Mouse (Mus musculus) hindbrain, embryonic 11.5 days (tissue): ENCODE results near the gene Nprl2. TPM values are rescaled to one million over a fixed set of nuclear protein-coding genes. Genes with fewer than 3 reads are reported as not detected.

Experiments
- ATAC-seq: fragments of 200-750 bp; cut with Nextera tagmentation; 2 replicates; pipeline ENCODE4 v1.8.0; 2017; ENCODE audit warnings: mild to moderate bottlenecking, moderate TSS enrichment, moderate library complexity; ENCODE audit not compliant: low FRiP score
- DNase-seq: peaks from one replicate; pipeline ENCODE4 v3.0.0-alpha.2; 2015; ENCODE audit warnings: low spot score
- H3K27ac ChIP-seq: fragments of 300-500 bp; sonication (generic); 2 replicates; pipeline ENCODE4 v1.5.1; 2014; ENCODE audit warnings: mild to moderate bottlenecking, low read depth, low read length
- H3K27me3 ChIP-seq: fragments of 300-500 bp; sonication (generic); 2 replicates; pipeline ENCODE4 v1.6.1; 2014; ENCODE audit warnings: mild to moderate bottlenecking, low read length, moderate library complexity, mixed read lengths; ENCODE audit not compliant: control insufficient read depth, insufficient read depth
- H3K36me3 ChIP-seq: fragments of 300-500 bp; sonication (generic); 2 replicates; pipeline ENCODE4 v1.6.1; 2014; ENCODE audit warnings: mild to moderate bottlenecking, low read length, moderate library complexity, mixed read lengths; ENCODE audit not compliant: control insufficient read depth, insufficient read depth
- H3K4me1 ChIP-seq: fragments of 300-500 bp; sonication (generic); replicated peaks from 2 replicates; pipeline ENCODE4 v1.6.1; 2014; ENCODE audit warnings: low read length, mixed read lengths; ENCODE audit not compliant: control insufficient read depth, insufficient read depth
- H3K4me2 ChIP-seq: fragments of 300-500 bp; sonication (generic); replicated peaks from 2 replicates; pipeline ENCODE4 v1.6.1; 2014; ENCODE audit warnings: mild to moderate bottlenecking, low read depth, low read length
- H3K4me3 ChIP-seq: fragments of 300-500 bp; sonication (generic); 2 replicates; pipeline ENCODE4 v1.5.1; 2014; ENCODE audit warnings: low read depth, low read length
- H3K9ac ChIP-seq: fragments of 300-500 bp; sonication (generic); 2 replicates; pipeline ENCODE4 v1.6.1; 2014; ENCODE audit warnings: low read depth, low read length
- H3K9me3 ChIP-seq: fragments of 300-500 bp; sonication (generic); 2 replicates; pipeline ENCODE4 v1.6.1; 2016; ENCODE audit warnings: low read length; ENCODE audit not compliant: control insufficient read depth
- WGBS: fragments of 180-500 bp; shearing (Covaris S2); extraction: QIAGEN DNeasy Blood & Tissue Kit; methylation state at CpG from one replicate; pipeline ENCODE4 v1.1.7; 2014; 5-methylcytosine and 5-hydroxymethylcytosine counted together
- polyA plus RNA-seq: library from polyadenylated mRNA; unstranded; fragments of >200 nt; fragmentation: Nextera tagmentation; extraction: Ambion mirVana; gene quantifications from 2 replicates; pipeline ENCODE4 v1.2.1, GENCODE M21; 2014

Nprl2 gene
- polyA plus RNA-seq, 1 experiment from 2014 or later, result 46.2 TPM

- Histone ChIP-seq H3K27ac (no peak overlapping the region), H3K9me3 (no peaks in the 10 kb centered on the region), H3K36me3 (0 out of 2 replicates have a peak, but pooled peaks cover 2% of the 10 kb centered on the region), H3K4me1 (peaks cover 18% of the 10 kb centered on the region; the same call in 1 of the 2 replicates), H3K9ac (no peak overlapping the region), H3K4me3 (no peak overlapping the region), H3K27me3 (peaks cover 35% of the 10 kb centered on the region), H3K4me2 (no peak overlapping the region)
- WGBS, result 93% methylated on average over 10 of the region's 10 CpGs
- DNase-seq, result no peak
- ATAC-seq, result no peak
These were observed 6.8 kb downstream of the Nprl2 start for GRCm38 (mm10) chr9:107548820-107549219.

DNA sequence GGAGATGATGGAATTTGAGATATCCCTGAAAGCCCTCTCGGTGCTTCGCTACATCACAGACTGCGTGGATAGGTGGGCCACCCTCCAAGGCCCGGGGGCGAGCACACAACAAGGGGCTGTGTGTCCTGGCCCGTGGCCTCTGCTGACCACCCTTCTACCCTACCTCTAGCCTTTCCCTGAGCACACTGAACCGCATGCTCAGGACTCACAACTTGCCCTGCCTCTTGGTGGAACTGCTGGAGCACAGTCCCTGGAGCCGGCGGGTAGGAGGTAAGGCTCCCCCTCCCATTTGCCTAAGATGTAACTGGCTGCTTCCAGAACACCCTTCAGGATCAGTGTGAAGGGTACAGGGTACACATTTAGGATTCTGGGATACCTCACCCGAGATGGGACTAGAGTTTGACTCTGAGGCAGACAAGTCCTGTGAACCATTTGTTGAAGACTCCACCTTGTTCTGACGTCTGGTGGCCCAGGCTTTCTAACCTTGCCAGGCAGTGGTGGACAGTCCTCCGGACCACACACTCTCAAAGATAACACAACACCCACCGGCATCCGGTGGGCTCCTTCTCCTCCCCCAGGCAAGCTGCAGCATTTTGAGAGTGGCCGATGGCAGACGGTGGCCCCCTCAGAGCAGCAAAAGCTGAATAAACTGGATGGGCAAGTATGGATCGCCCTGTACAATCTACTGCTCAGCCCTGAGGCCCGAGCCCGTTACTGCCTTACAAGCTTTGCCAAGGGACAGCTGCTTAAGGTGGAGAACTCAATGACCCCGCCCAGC lies 7.5 kb downstream of the Nprl2 start:
- H3K4me3 ChIP-seq, result no peak overlapping the region
- no peak overlapping the region for H3K4me2 ChIP-seq
- no peak overlapping the region for H3K27ac ChIP-seq
- 87% methylated on average over 20 of the region's 20 CpGs for WGBS
- H3K9ac ChIP-seq, result no peak overlapping the region
- no peaks in the 10 kb centered on the region for H3K36me3 ChIP-seq
- H3K27me3 ChIP-seq, result peaks cover 35% of the 10 kb centered on the region
- DNase-seq, result no peak
- H3K4me1 ChIP-seq, result peaks cover 18% of the 10 kb centered on the region; the same call in 1 of the 2 replicates
- no peak for ATAC-seq
- H3K9me3 ChIP-seq, result no peaks in the 10 kb centered on the region

DNA sequence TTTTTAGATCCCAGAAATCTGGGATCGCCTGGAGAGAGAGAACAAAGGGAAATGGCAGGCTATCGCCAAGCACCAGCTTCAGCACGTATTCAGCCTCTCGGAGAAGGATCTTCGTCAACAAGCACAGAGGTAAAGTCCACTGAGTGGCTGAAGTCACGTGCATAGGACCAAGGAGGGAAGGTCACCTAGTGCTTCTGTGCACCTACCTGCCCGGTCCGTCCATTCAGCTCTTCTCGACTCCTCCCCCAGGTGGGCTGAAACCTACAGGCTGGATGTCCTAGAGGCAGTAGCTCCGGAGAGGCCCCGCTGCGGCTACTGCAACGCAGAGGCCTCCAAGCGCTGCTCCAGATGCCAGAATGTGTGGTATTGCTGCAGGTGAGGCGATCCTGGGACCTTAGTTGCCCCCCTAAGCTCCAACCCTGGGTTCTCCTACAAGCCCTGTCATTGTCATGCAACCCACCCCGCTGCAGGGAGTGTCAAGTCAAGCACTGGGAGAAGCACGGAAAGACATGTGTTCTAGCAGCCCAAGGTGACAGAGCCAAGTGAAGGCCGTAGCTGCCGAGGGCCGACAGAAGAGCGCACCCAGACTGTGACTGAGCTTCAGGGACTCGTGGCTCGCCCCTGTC lies 8.6 kb downstream of the Nprl2 start:
- 23% methylated on average over 23 of the region's 23 CpGs for WGBS
- Histone ChIP-seq H3K36me3 (no peaks in the 10 kb centered on the region), H3K4me2 (peak overlapping the region; percentile 67; the same call in 1 of the 2 replicates), H3K27me3 (peaks cover 35% of the 10 kb centered on the region), H3K9me3 (no peaks in the 10 kb centered on the region), H3K27ac (no peak overlapping the region), H3K4me3 (no peak overlapping the region), H3K9ac (0 out of 2 replicates have a peak overlapping the region, but pooled peaks have one; percentile 55), H3K4me1 (peaks cover 20% of the 10 kb centered on the region; the same call in 1 of the 2 replicates)
- ATAC-seq, result no peak
- DNase-seq, result no peak

- ATAC-seq, result no peak
- Histone ChIP-seq H3K9me3 (no peaks in the 10 kb centered on the region), H3K27ac (no peak within 1 kb of the TSS)
These were observed 9.3 kb downstream of the Nprl2 start, which contains the start of gene Rassf1 for GRCm38 (mm10) chr9:107551117-107551889. Gene Rassf1, plus strand, starts transcription at chr9:107551555.

GRCm38 (mm10) chr9:107551890-107552355 lies 9.9 kb downstream of the Nprl2 start:
- Histone ChIP-seq H3K4me3 (peak overlapping the region; percentile 36), H3K4me1 (peaks cover 19% of the 10 kb centered on the region; the same call in 1 of the 2 replicates), H3K27ac (no peak overlapping the region), H3K27me3 (peaks cover 35% of the 10 kb centered on the region), H3K9me3 (no peaks in the 10 kb centered on the region), H3K4me2 (peak overlapping the region; percentile 67), H3K36me3 (no peaks in the 10 kb centered on the region), H3K9ac (peak overlapping the region; percentile 55)
- ATAC-seq, result no peak
- 4% methylated on average over 8 of the region's 8 CpGs for WGBS
- DNase-seq, result no peak

More at GRCm38 (mm10) chr9:107551117-107551889, 9.3 kb downstream of the Nprl2 start, which contains the start of gene Rassf1:
- under 1% methylated on average over 63 of the region's 63 CpGs for WGBS
- no peaks in the 10 kb centered on the region for H3K36me3 ChIP-seq
- H3K27me3 ChIP-seq, result peaks cover 35% of the 10 kb centered on the region
- H3K9ac ChIP-seq, result peak within 1 kb of the TSS; percentile 55
- peak; percentile 70 for DNase-seq
- peaks cover 22% of the 10 kb centered on the region; the same call in 1 of the 2 replicates for H3K4me1 ChIP-seq
- H3K4me3 ChIP-seq, result peak within 1 kb of the TSS; percentile 36
- H3K4me2 ChIP-seq, result peak within 1 kb of the TSS; percentile 67

DNA sequence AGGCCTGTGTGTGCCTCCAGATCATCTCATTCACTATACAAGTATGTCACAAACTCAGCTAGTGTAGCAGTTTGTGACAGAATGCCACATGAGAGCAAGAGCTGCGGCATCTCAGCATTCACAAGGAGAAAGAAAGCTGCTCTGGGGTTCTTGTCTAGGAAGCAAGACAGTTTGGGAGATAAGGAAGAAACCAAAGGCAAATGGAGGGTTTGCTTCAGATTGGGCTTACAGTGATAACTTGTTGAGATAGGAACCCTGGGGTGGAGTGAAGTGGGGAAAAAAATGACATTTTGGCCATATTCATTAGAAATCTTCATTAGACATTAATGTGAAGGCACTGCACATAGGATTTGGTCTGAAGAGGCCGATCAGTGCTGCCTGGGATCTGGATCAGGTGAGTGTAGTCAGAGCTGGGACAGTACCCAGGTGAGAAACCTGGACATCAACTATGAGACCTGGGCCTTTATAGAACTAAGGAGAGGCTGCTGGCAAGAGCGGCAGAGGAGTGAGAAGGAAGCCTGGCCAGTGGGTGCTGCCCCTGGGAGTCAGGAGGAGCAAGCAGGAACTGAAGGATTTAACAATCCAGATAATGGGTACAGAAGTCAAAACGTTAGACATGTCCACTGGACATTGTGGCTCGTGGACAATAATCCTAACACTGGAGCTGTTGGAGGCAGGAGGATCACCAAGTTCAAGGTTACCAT lies 10.8 kb downstream of the Nprl2 start:
- Histone ChIP-seq H3K36me3 (0 out of 2 replicates have a peak, but pooled peaks cover 3% of the 10 kb centered on the region), H3K27me3 (peaks cover 35% of the 10 kb centered on the region), H3K4me3 (peak overlapping the region; percentile 77; the same call in 1 of the 2 replicates), H3K27ac (no peak overlapping the region), H3K4me1 (peaks cover 14% of the 10 kb centered on the region; the same call in 1 of the 2 replicates), H3K4me2 (no peak overlapping the region), H3K9me3 (no peaks in the 10 kb centered on the region), H3K9ac (no peak overlapping the region)
- 82% methylated on average over 5 of the region's 5 CpGs for WGBS
- no peak for ATAC-seq
- no peak for DNase-seq

- peaks cover 14% of the 10 kb centered on the region; the same call in 1 of the 2 replicates for H3K4me1 ChIP-seq
- WGBS, result 6% methylated on average over 37 of the region's 37 CpGs
These were observed 11.7 kb downstream of the Nprl2 start for GRCm38 (mm10) chr9:107553541-107554318.

More at GRCm38 (mm10) chr9:107553541-107554318, 11.7 kb downstream of the Nprl2 start:
- DNase-seq (no peak), ATAC-seq (peak; percentile 14)
- peaks cover 33% of the 10 kb centered on the region for H3K27me3 ChIP-seq
- H3K36me3 ChIP-seq, result peaks cover 8% of the 10 kb centered on the region; the same call in 1 of the 2 replicates
- peak overlapping the region; percentile 91 for H3K4me2 ChIP-seq
- peak overlapping the region; percentile 43 for H3K27ac ChIP-seq
- H3K9ac ChIP-seq, result peak overlapping the region; percentile 58
- peak overlapping the region; percentile 77 for H3K4me3 ChIP-seq
- H3K9me3 ChIP-seq, result no peaks in the 10 kb centered on the region
